Mouse (Mus musculus) lung, postnatal 10 days (tissue): ENCODE results near the gene Maml2.
"Not testable (repeated sequence)": the region's sequence is repeated elsewhere in the genome, so short reads cannot be mapped to it uniquely, and the experiment has no call there.

Experiments
- DNase-seq: peaks from one replicate; pipeline ENCODE4 v3.0.0; 2021

The Maml2 gene

DNA sequence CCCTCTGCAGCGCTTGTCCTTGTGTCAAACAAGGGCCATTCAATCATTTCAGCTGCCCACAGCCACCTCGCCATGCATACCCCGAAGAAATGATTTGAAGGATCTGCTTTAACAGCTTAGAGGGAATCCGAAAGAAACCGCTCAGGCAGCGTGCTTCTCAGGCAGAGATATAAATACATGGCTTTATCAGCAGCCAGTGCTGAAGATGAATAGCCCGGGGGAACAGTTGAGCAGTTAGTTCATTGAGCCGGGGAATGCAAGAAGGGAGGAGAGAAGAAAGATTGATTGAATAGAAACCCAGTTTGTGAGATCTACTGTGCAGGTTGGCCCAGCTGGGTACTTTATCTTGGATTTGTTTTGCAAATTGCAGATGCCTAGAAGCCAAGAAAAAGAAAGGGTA, 392.6 kb downstream of the Maml2 start:
- no peak for DNase-seq

DNA sequence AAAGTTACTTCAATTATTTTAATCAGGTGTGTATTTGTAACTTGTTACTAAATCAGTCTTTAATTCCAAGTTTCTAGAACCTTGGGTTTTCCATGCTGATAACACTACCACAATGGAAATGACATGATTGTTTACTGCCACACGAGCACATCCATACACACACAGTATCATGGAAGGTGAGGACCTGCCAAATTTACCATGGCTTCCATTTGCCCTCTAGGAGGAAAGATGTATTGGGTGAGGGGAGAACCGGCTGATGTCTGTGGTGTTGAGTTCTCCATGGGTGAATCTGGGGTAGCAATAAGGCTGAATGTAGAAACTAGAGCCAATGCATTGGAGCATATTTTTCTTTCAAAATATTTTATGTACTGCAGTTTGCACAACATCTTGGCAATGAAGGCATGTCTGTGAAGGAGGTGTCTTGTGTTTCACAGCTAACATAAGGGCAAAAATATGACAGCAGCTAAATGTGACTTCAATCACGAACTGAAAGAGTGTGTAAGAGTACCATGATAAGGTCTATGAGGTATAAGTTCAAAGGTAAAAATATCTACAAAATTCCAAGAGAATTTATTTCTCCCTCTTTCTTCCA, 396.0 kb downstream of the Maml2 start:
- no peak for DNase-seq

DNA sequence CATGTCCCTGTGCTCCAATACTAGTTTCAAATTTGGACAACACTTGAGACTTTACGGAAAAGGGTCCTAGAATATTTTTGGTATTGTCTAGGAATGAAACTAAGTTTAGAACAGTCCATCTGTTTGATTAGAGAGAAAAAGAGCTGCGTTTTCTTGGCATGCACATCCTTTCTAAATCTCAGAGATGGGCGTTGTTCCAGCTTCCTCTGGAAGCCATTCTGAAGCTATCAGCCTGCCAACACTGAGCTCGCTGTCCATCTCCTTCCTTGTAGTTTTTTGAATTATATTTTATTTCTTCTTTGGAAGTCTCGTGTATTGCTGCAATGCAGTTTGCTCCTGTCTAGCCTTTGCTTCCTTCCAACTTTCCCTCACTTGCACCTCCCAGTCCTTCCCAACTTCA, 396.5 kb downstream of the Maml2 start:
- peak; percentile 64 for DNase-seq

DNA sequence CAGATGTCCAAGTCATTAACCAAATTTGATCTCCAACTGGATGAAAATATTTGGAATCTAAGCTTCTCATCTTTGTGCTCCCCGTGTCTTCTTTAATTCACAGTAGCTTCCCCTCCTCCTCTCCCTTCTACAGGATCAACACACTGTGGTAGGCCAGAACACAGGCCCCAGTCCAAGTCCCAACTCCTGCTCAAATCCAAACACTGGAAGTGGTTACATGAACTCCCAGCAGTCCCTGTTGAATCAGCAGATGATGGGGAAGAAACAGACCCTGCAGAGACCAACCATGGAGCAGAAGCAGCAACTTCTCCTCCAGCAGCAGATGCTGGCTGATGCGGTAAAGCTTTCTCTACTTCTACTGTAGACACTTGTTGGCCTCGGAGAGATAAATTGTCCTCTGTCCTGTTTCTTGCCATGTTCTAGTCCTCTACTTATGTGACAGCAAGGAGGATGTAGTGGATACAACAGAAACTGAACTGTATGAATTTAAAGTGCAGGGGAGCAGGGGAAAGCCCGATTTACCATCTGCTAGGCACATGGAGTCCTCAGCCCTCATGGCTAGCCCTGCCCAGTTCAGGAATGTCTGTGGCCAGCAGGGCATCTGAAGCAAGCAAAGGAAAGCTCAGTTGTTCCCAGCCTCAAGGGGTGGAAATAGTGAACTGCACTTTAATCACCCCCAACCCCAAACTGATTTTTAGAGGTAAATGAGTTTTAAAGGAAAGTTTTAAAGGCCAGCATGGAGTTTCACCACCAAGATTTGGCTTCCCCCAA, 399.5 kb downstream of the Maml2 start:
- DNase-seq: peak; percentile 40

DNA sequence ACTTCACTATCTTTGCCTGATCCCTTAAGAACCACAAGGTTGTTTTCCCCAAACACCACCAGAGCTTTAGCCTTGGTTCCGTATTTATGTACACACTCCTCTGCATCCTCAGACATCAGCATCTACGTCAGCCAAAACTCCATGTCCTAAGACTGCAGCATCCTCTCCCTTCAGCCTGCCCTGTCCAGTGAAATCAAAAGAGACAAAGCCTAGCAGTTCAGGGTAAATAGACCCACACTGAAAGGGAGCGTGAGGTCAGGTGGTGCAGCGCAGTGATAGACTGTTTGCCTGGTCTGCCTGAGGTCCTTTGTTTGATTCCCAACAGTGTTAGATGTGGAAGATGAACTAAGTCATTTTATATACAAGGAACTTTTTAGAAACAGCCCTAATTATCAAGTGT, 400.1 kb downstream of the Maml2 start:
- no peak for DNase-seq

DNA sequence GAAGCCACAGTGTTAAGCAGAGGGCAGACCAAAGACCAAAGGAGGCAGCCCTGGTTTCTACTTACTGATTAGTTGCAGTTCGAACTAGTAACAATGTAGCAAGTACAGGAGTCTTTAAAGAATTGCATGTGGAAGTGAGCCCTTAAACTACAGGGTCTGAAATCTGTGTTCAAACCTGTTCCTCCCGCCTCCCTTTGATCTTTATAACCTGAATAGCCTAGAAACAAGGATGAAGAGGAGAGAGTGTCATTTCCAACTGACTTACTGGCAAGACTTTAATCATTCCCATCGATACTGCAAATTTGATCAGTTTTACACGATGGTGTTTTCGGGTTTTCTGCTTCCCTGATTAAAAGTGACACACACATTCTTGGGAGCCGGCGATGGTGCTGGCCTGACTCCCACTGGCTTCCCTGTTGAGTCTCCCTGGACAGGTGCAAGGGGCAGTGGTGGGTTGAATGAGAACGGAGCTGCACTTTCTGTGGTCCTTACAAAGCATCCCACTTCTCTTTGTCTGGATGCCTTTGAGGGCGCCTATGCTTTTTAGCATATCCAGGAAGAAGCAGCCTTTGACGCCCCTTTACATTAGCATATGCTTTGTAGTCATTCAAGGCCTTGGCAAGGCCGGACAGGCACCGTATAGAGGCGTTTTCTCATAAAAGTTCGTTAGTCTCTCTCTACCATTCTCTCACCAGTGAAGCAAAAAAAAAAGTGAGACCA, 401.5 kb downstream of the Maml2 start:
- DNase-seq: no peak

DNA sequence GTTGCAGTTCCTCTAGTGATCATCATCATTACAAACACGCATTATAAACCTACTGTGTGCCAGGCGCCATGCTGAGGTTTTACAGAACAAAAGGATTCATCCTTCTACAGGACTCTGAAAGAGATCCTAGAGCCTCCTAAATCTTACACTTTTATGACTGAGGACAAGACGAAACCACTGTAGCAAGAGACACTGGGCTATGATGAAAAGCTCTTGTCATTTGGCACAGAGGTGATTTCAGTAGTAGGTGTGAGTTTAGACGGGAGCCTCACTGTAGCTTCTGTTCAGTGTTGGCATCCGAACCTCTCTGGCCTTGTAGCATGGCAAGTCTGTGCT, 402.0 kb downstream of the Maml2 start:
- no peak for DNase-seq

DNA sequence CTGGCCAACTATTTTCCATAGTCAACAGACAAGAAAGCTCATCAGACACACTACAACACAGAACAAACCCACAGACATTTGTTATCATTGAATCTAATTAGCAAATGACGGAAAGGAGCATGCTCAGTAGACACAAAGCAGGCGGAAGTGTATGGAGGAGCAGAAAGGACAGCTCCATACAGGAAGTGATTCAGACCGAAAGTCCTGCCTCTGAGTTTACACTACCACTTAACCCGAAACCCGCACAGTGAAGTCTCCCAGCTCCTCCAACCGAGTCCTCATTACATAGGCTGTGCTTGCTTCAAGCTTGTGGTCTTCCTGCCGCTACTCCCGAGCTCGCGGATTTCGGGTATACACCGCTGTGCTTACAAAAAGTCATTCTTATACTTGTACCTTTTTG, 404.0 kb downstream of the Maml2 start:
- no peak for DNase-seq

DNA sequence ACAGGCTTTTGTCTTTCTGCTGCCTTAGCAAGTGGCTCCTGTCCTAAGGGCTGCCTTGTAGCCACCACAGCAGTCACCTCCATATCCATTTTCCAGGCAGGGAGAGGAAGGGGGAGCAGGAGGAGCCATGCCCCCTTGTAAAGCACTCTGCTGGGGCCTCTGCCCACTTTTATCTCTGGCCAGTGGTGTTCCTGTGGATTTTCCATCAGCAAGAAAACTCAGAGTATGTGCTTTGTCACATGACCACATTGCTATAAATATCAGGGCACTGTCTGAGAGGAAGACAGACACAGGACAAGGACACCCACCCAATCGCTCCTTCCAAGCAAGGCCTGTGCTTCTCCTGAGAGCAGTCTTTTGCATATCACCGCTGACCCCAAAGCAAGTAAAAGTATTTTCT, 405.3 kb downstream of the Maml2 start:
- DNase-seq: no peak

DNA sequence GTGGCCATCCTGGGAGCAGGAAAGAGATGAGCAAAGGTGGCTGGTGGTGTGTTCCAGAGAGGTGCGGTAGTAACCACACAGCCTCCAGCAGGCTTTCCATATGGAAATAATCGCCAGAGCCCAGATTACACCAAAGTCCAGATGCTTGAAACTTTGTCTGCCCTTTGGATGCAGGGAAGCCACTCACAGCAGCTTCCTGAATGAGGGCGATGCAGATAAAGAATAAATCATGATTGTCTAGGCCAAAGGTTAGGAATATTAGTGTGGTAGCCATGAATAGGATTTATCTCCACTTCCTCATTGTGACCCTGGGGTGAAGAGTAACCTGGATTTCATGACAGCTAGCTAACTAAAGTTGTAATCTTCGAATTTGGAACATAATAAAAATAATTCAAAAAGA, 407.2 kb downstream of the Maml2 start:
- no peak for DNase-seq

DNA sequence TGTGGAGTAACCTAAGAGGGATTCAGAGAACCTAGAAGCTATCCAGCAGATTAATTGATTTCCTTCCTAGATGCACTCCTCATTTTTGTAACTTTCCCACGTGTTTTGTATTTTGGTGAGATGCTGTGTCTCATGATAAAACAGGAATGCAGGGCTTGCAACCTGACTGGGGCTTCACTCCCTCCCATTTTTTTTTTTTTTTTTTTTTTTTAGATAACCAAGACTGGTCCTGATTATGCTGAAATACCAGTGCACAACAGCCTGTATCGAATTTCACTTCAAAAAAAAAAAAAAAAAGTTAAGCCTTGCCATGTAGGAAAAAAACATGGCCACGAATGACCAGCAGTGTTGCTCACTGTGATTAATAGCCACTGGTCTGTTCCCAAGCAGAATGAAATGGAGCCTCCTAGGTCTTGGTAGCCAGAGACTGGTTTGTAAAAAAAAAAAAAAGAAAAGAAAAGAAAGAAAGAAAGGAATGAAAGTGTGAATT, 409.4 kb downstream of the Maml2 start:
- no peak for DNase-seq

DNA sequence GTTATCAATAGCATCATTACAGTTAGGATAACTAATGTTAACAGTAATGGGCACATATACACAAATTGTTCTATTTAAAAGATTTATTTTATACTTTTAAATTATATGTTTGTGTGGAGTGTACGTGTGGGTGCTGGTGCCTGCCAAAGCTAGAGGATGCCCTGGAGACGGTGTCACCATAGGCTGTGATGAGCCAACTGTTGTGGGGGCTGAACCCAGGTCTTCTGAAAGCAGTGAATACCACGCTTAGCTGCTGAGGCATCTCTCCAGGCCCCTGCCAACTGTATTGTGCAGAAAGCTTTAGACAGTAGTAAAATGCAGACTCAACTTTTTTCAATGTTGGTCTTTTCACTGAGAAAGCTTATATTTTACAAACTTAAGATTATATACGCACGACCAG, 411.7 kb downstream of the Maml2 start:
- no peak for DNase-seq

DNA sequence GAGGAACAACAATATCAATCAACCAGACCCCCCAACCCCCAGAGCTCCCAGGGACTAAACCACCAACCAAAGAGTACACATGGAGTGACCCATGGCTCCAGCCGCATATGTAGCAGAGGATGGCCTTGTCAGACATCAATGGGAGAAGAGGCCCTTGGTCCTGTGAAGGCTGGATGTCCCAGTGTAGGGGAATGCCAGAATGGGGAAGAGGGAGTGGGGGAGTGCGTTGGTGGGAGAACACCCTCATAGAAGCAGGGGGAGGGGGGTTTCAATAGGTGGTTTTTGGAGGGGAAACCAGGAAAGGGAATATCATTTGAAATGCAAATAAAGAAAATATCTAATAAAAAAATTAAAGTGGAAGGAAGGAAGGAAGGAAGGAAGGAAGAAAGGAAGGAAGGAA, 418.1 kb downstream of the Maml2 start:
- DNase-seq: not testable (repeated sequence)

DNA sequence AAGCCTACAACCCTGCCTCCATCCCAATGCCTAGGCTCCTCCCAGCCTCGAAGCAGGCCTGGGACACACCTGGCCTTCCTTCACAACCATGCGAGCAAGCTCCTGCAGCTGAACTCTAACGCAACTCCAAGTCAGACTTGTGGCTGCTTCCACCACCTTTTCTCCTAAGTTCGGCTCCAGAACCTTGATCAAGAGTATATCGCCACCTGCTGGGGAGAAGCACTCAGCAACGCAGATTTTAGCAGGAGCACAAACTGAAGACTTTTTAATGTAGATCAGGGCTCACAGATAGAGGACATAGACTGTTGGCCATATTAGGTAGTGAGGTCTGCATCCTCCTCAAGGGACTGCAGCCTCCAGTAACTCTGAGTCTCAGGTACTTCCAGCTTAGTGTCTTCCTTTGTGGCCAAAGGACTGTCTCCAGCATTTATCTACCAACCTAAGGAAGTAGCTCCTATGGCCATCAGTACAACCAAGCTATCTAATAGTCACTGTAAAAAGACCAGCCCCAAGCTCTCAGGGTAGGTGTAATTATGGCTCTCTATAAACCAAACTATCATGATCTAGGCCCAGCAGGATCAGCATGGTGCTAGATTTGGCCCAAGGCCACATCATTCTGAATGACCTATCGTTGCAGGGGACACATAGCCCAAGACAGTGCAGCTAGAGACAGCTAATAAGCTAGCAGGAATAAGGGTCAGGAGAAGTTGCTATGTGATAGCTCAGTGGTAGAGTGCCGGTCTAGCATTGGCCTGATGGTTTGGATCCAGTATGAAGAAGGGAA, 418.8 kb downstream of the Maml2 start:
- peak; percentile 89 for DNase-seq

DNA sequence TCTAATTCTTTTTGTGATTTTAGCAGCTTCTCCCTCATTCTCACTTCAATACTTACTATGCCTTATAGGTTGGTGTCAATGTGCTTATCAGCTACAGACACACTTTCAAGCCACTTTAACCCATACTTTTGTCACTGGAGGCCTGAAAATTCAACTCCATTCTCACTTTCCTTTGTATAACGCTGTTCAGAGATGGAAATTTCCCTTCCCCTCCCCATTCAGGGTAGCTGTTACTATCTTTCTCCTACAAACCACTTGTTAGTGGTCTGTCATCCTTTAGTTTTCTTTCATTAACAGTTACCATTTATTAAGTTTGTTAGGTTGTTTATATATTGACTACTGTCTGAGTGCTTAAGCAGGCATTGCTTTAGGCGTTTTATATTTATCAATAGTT, 450.6 kb downstream of the Maml2 start, which contains the start of gene Mtmr2:
Gene Mtmr2, plus strand, starts transcription at position 7 of the 394 bp plus-strand sequence.
- DNase-seq: no peak

DNA sequence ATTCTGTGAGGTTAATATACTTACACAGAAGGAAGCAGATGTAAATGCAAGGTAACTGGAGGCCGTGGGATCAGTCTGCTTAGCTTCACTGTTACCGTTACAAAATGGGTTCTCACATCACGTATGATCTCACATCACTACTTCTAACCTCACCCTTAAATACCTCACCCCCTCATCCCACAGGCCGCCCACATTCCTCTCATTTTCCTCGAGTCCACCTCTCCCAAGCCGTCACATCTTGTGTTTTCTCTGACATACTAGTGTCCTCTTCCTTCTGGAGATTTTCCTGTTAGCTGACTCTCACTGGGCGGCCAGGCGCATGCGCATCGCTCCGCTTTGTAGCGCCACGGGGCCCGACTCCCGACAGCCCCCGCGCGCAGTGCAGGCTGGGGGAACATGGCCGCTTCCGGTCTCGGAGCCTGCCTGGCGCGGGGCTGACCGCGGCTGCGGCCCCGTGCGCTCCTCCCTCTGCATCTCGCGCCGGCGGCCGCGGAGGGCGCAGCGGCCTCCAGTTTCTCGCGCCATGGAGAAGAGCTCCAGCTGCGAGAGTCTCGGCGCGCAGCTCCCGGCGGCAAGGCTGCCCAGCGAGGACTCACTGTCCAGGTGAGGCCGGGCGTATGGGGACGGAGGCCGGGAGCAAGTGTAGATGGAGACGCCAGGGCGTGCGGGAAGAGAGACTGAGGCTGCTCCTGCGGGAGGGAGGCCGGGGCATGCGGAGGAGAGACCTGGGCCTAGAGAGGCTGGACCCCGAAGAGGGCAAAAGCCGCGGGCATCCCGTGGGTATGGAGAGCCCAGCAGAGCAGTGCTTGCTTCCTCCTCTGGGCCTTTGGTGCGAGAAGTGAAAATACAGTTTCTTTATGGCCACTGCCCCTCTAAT, 451.3 kb downstream of the Maml2 start:
- peak; percentile 97 for DNase-seq

DNA sequence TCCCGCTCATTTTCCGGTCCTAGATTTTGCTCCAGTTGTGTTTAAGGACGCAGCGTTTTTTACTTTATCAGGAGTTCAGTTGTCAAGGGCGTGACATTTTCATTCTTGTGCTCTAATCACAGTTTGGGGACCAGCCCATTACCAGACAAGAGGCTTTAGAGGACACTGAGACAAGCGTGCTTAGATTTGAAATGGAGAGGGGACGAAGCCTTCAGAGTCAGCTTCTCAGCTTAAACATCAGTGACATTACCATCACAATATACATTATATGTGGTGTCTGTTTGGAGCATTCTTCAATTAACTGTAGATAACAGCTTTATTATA, 451.9 kb downstream of the Maml2 start:
- DNase-seq: no peak

DNA sequence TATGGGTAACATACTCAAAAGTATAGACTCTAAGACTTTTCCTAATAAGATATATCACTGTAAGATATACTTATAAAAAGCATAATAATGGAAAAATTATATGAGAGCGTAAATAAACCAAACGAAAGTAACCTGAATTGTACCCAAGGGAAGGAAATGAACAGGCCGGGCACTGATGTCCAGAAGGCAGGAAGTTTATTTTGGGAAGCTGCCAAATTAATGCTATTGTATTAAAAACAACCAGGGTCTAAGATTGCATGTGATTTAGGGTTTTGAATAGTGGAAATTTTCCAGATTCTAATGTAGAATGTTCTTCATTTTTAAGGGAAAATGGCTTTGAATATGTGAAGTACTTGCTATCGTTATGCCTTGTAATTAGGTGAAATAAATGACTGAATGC, 454.8 kb downstream of the Maml2 start:
- peak; percentile 47 for DNase-seq
